Mouse (Mus musculus) lung, adult 2 months (tissue): ENCODE data around the gene Nup205.

ENCODE experiments used
- CTCF ChIP-seq: fragments of 200-500 bp; IDR thresholded peaks from 2 replicates; pipeline ENCODE4 v1.5.1; 2011; ENCODE audit warnings: mild to moderate bottlenecking, low read length, control low read depth; ENCODE audit not compliant: insufficient read depth
- POLR2A ChIP-seq: fragments of 200-500 bp; IDR thresholded peaks from 2 replicates; pipeline ENCODE4 v1.6.1; 2011; ENCODE audit warnings: low read depth, mild to moderate bottlenecking, control low read depth, low read length, borderline replicate concordance; ENCODE audit errors: extremely low read depth

DNA sequence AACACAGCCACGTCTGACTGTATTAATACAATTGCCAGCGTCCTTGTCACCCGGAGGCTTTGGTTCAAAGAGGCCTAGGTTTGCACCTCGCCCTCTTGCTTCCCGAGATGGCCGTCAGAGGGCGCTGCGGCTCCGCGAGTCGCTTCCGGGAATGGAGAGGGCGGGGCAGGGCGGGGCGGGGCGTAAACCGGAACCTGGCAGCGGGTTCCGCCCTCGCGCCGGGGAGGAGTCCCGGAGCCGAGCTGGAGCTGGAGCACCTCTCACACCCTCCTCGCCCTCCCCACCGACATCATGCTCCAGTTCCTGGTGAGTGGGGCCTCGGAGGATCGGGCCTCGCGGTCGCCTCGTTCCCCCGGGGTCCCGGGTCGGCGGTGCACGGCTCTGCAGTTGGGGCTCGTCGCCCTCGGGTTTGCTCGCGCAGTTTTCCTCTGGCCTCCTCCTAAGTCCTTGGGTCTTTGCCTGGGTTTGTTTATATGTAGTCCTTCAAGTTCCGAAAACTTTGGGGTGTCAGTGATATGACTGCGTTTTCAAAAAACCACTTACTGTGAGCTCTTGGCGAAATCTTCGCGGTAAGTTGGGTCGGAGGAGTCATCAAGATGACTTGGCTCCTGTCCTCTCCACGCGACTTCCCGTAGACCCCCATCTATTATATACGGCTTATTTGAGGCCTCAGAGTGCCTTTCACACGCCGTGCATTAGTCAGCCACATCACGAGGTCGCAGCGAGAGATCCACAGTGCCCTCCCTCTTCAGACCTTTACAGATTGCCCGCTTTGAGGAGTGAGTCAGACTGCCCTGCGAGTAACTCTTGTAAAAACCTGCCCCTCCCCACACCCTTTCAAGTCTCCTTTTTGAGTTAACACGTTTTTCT lies 75.5 kb downstream of the Nup205 start:
- TF ChIP-seq CTCF (peak; percentile 54), POLR2A (peak; percentile 95; the same call in 1 of the 2 replicates)
